Mouse (Mus musculus): ENCODE measurements around the gene Brca2. TPM values are rescaled to one million over a fixed set of nuclear protein-coding genes. Genes with fewer than 3 reads are reported as not detected.

Gene Brca2
- polyA plus RNA-seq, 1 experiment from 2014 or later = 6.6 TPM

GRCm38 (mm10) chr5:150618599-150619355 lies 96.3 kb downstream of the Brca2 start:
- no peak for TF ChIP-seq CTCF (IDR thresholded peaks at IDR 0.05; ENCODE audit: low read depth)
- no peaks in the 10 kb centered on the region for H3K9me3 ChIP-seq (ENCODE audit: control insufficient read depth)
- H3K27ac ChIP-seq (ENCODE audit: low read depth, low read length) = no peak overlapping the region
- no peak for ATAC-seq
- H3K4me3 ChIP-seq (ENCODE audit: low read depth, low read length) = no peak overlapping the region
- no peak overlapping the region for H3K9ac ChIP-seq (ENCODE audit: low read depth, low read length)
- H3K27me3 ChIP-seq (replicated peaks; ENCODE audit: control insufficient read depth, insufficient read depth, low read length) = no peaks in the 10 kb centered on the region
- 85% methylated on average over 10 of the region's 10 CpGs for WGBS
- no peak overlapping the region for H3K4me2 ChIP-seq (replicated peaks; ENCODE audit: low read depth)
- no peaks in the 10 kb centered on the region for H3K36me3 ChIP-seq (ENCODE audit: control insufficient read depth, insufficient read depth)
- H3K4me1 ChIP-seq (replicated peaks; ENCODE audit: control insufficient read depth, insufficient read depth, low read length) = 0 out of 2 replicates have a peak, but pooled peaks cover 2% of the 10 kb centered on the region

Other genes starting within 250 kb of the Brca2 start
- not detected in 2 replicates for gene Zar1l, start 4.5 kb upstream of the Brca2 start, polyA plus RNA-seq (2015; fragmentation: Nextera tagmentation; extraction: Ambion mirVana)
- 21.1 and 21.3 TPM in 2 replicates for gene N4bp2l1, start 74.6 kb downstream of the Brca2 start, polyA plus RNA-seq (2015; fragmentation: Nextera tagmentation; extraction: Ambion mirVana)
- gene N4bp2l2, start 143.6 kb downstream of the Brca2 start, polyA plus RNA-seq (2015; fragmentation: Nextera tagmentation; extraction: Ambion mirVana) = 38.3 and 43.2 TPM in 2 replicates
- 6.7 and 8.5 TPM in 2 replicates for gene Pds5b, start 151.1 kb downstream of the Brca2 start, polyA plus RNA-seq (2015; fragmentation: Nextera tagmentation; extraction: Ambion mirVana)

Data from intestine, postnatal 0 days (tissue).